Mouse (Mus musculus): ENCODE results near the gene L1td1.

Gene L1td1

DNA sequence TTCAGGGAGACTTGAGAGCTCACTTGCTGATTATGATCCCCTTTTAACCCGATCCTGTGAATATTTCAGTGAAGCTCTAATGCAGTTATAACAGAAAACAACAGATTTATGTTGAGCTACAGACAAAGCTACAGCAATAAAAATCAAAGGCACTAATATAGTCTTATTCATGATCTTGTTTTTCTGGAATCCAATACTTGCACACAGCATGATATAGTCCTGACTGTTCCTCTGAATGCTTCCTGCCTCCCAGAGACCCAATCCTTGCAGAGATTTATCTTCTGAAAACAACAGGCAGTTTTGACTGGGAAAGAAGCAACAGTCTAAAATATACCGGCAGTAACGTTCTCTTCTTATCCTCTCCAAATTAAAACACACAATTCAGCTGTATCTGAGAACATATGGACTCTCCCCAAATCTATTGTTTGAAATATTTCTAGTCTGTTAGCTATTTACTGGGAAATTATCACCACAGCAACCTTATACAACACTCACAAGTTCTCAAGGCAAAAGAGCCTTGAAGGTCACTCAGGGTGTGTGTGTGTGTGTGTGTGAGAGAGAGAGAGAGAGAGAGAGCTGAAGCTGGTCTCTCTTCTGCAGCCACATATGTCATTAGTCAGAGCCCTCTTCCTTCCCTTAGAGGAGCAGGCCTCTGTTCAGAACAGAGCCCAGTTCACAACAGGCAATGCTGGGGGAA is 16.8 kb downstream of the L1td1 start:
- DNase-seq (ENCODE audit: low read depth): no peak

GRCm38 (mm10) chr4:98743906-98744210 is 17.3 kb downstream of the L1td1 start:
- no peak for DNase-seq (ENCODE audit: low read depth)

DNA sequence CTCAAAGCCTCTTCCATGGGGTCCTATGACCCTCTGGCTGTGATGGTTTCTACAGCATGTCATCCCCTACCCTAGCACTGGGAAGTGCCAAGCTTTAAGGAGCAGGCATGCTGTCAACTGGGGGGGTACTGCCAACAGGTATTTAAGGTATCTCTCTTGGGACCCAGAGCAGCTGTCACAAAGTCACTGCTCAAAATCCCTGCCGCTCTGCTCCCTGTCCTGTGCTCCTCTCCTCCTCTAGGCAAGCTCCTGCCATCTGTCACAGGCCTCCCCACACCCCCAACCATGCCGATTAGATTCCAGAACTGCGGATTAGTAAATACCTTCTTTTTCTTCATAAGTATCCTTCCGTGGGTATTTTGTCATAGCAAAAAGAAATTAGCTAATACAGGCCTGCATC is 27.9 kb downstream of the L1td1 start:
- DNase-seq (ENCODE audit: low read depth): no peak

DNA sequence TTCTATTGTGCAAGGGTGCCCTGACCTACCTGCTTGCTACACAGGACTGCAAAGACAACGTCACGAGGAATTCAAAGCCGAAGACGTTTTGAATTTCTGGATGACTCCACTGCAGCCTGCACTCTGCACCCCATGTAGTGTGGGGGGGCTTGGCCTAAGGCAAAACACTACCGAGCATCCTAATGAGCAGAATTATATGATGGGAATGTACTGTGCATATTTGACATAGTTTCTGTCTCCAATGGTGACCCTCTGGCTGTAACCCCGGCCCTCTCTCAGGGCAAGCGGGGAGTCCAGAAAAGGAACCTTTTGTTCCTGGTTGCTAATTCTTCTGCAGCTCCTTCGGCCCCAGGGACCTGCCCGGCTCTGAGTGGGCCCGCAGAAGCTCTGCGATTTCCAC is 29.6 kb downstream of the L1td1 start:
- no peak for DNase-seq (ENCODE audit: low read depth)

- DNase-seq (ENCODE audit: low read depth): no peak
Observed at GRCm38 (mm10) chr4:98758012-98758821, 31.7 kb downstream of the L1td1 start.

- DNase-seq (ENCODE audit: low read depth): no peak
Observed at GRCm38 (mm10) chr4:98758872-98759518, 32.5 kb downstream of the L1td1 start.

- DNase-seq (ENCODE audit: low read depth): no peak
Observed at GRCm38 (mm10) chr4:98767134-98768133, 40.9 kb downstream of the L1td1 start.

DNA sequence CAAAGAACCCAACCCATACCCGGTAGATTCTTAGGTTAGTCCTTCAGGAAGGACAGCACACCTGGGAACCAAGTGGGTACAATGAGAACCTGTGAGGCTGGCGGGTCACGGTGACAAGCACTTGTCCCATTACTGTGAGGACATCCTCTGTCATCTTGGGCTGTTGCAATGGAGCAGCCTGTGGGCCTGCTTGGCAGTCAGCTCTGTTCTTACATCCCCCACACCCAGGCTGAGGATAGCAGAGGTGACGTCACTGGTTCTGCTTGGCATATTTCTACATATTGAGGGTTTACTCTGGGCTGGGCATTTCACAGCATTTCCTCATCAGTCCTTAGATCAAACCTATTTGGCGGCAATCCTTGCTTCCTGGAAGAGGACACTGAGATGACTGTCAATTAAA is 47.3 kb downstream of the L1td1 start:
- DNase-seq (ENCODE audit: low read depth): no peak

DNA sequence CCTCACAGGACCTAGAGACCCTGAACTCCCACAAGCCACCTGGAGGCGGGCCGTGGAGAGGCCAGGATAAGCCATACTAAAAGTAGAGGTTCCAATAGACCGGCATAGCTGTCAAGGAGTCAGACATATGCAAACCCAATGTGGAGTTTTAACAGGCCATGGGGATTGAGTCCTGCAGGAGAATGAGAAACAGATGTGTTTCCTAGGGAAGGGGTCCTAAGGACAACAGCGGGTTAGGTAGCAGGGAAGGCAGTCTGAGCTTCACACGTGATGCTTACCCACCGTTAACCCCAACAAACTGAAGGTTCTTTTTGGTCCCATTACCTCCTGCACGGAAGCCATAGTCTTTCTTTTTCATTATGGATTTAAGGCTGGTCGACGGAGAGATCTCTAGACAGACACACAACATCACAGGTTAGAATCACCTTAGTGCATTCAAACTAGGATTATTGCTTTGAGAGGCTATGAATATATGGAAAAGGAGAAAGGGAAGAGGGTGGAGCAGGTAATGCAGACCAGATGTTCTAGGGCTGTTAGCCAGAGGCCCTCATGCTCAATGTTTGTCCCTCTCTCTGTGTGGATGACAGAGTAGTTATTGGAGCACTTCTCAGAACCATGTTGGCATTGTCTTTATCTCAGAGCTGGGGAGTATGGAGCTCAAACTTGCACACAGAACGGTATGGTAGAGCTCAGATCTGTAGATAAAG is 50.3 kb downstream of the L1td1 start:
- no peak for DNase-seq (ENCODE audit: low read depth)

DNA sequence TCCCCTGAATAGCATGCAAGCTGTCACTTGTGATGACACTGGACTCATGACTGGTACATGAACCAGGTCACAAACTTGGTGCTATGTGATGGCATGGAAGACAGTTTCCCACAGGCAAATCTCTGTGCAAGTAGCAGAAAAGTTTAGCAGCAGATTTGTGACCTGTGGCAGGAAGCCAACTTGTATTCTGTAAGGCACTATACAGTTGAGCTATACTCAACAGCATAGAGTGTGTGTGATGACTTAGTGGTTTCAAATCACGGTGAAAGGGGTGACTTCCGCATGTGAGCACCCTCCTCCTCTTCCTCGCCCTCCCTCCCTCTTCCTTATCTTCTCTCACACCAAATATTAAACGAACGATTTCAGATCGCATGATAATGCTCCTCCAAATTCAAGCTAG is 50.9 kb downstream of the L1td1 start:
- DNase-seq (ENCODE audit: low read depth): no peak

DNA sequence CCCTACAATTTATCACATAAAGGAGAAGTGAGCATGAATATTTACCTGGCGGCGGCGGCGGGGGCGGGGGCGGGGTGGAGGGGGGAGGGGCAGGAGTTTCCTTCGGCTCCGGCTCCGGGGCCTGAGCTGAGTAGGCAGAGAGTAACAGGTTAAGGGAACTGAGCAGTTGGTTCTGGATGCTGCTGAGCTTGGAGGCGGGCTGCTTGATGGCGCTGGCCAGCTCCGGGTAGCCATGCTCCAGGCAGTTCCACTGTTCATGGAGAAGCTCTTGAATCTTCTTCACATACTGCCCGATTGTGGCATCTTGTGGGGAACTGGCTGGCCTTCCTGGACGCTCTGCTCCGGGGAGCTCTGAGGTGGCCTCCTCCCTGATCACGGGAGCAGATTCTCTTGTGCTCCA is 51.7 kb downstream of the L1td1 start:
- no peak for DNase-seq (ENCODE audit: low read depth)

- DNase-seq (ENCODE audit: low read depth): no peak
Observed at GRCm38 (mm10) chr4:98785851-98786250, 59.3 kb downstream of the L1td1 start.

- no peak for DNase-seq (ENCODE audit: low read depth)
Observed at GRCm38 (mm10) chr4:98786281-98786680, 59.7 kb downstream of the L1td1 start.
